Mouse (Mus musculus): Measurements from ENCODE around the gene Tmem54. TPM values are rescaled to one million over a fixed set of nuclear protein-coding genes. Genes with fewer than 3 reads are reported as not detected.
A peak's percentile ranks its signal among the peaks of the same experiment; 100 is the strongest.

Gene Tmem54
- polyA plus RNA-seq, 1 experiment from 2014 or later: 0.96 TPM

- no peaks in the 10 kb centered on the region for H3K36me3 ChIP-seq (ENCODE audit: control insufficient read depth, insufficient read depth)
- H3K27me3 ChIP-seq (ENCODE audit: control insufficient read depth, insufficient read depth, low read length): no peaks in the 10 kb centered on the region
- no peak overlapping the region for H3K4me2 ChIP-seq (ENCODE audit: low read depth, low read length)
- peaks cover 5% of the 10 kb centered on the region; the same call in 1 of the 2 replicates for H3K4me1 ChIP-seq (ENCODE audit: control insufficient read depth, insufficient read depth, low read length)
- H3K9ac ChIP-seq (ENCODE audit: low read length): no peak overlapping the region
- no peak overlapping the region for H3K27ac ChIP-seq (ENCODE audit: low read length)
- no peaks in the 10 kb centered on the region for H3K9me3 ChIP-seq (replicated peaks; ENCODE audit: control insufficient read depth, low read length)
- ATAC-seq (replicated peaks; ENCODE audit: extremely low read depth, insufficient read depth, low FRiP score): no peak
- no peak overlapping the region for H3K4me3 ChIP-seq (ENCODE audit: low read length)
Measured at GRCm38 (mm10) chr4:129065688-129066236, 39.6 kb upstream of the Tmem54 start.

- H3K27ac ChIP-seq (ENCODE audit: low read length): no peak overlapping the region
- WGBS: 81% methylated on average over 5 of the region's 5 CpGs
- H3K4me2 ChIP-seq (ENCODE audit: low read depth, low read length): no peak overlapping the region
- peaks cover 8% of the 10 kb centered on the region for H3K4me1 ChIP-seq (ENCODE audit: control insufficient read depth, insufficient read depth, low read length)
- H3K4me3 ChIP-seq (ENCODE audit: low read length): no peak overlapping the region
- H3K9ac ChIP-seq (ENCODE audit: low read length): no peak overlapping the region
- no peaks in the 10 kb centered on the region for H3K36me3 ChIP-seq (ENCODE audit: control insufficient read depth, insufficient read depth)
- H3K9me3 ChIP-seq (replicated peaks; ENCODE audit: control insufficient read depth, low read length): no peaks in the 10 kb centered on the region
- no peak for ATAC-seq (replicated peaks; ENCODE audit: extremely low read depth, insufficient read depth, low FRiP score)
- no peaks in the 10 kb centered on the region for H3K27me3 ChIP-seq (ENCODE audit: control insufficient read depth, insufficient read depth, low read length)
Measured at GRCm38 (mm10) chr4:129067638-129068415, 37.5 kb upstream of the Tmem54 start.

- no peak for ATAC-seq (replicated peaks; ENCODE audit: extremely low read depth, insufficient read depth, low FRiP score)
- WGBS: 92% methylated on average over 4 of the region's 4 CpGs
- Histone ChIP-seq H3K27ac (ENCODE audit: low read length) (no peak overlapping the region), H3K4me2 (ENCODE audit: low read depth, low read length) (no peak overlapping the region), H3K9ac (ENCODE audit: low read length) (no peak overlapping the region), H3K36me3 (ENCODE audit: control insufficient read depth, insufficient read depth) (peaks cover 3% of the 10 kb centered on the region; the same call in 1 of the 2 replicates), H3K9me3 (replicated peaks; ENCODE audit: control insufficient read depth, low read length) (no peaks in the 10 kb centered on the region), H3K4me1 (ENCODE audit: control insufficient read depth, insufficient read depth, low read length) (peaks cover 8% of the 10 kb centered on the region), H3K27me3 (ENCODE audit: control insufficient read depth, insufficient read depth, low read length) (no peaks in the 10 kb centered on the region), H3K4me3 (ENCODE audit: low read length) (no peak overlapping the region)
Measured at GRCm38 (mm10) chr4:129068848-129069247, 36.5 kb upstream of the Tmem54 start.

GRCm38 (mm10) chr4:129079126-129079525 is 26.2 kb upstream of the Tmem54 start:
- no peaks in the 10 kb centered on the region for H3K27me3 ChIP-seq (ENCODE audit: control insufficient read depth, insufficient read depth, low read length)
- no peaks in the 10 kb centered on the region for H3K9me3 ChIP-seq (replicated peaks; ENCODE audit: control insufficient read depth, low read length)
- no peak overlapping the region for H3K27ac ChIP-seq (ENCODE audit: low read length)
- no peak overlapping the region for H3K9ac ChIP-seq (ENCODE audit: low read length)
- WGBS: 87% methylated on average over 9 of the region's 9 CpGs
- no peak for ATAC-seq (replicated peaks; ENCODE audit: extremely low read depth, insufficient read depth, low FRiP score)
- H3K4me2 ChIP-seq (ENCODE audit: low read depth, low read length): no peak overlapping the region
- H3K36me3 ChIP-seq (ENCODE audit: control insufficient read depth, insufficient read depth): peaks cover 43% of the 10 kb centered on the region
- no peaks in the 10 kb centered on the region; the same call in 1 of the 2 replicates for H3K4me1 ChIP-seq (ENCODE audit: control insufficient read depth, insufficient read depth, low read length)
- H3K4me3 ChIP-seq (ENCODE audit: low read length): no peak overlapping the region

GRCm38 (mm10) chr4:129081041-129081440 is 24.3 kb upstream of the Tmem54 start:
- ATAC-seq (replicated peaks; ENCODE audit: extremely low read depth, insufficient read depth, low FRiP score): no peak
- Histone ChIP-seq H3K27me3 (ENCODE audit: control insufficient read depth, insufficient read depth, low read length) (no peaks in the 10 kb centered on the region), H3K9me3 (replicated peaks; ENCODE audit: control insufficient read depth, low read length) (no peaks in the 10 kb centered on the region), H3K36me3 (ENCODE audit: control insufficient read depth, insufficient read depth) (peaks cover 41% of the 10 kb centered on the region), H3K4me2 (ENCODE audit: low read depth, low read length) (no peak overlapping the region), H3K27ac (ENCODE audit: low read length) (no peak overlapping the region), H3K4me1 (ENCODE audit: control insufficient read depth, insufficient read depth, low read length) (no peaks in the 10 kb centered on the region; the same call in 1 of the 2 replicates), H3K9ac (ENCODE audit: low read length) (no peak overlapping the region), H3K4me3 (ENCODE audit: low read length) (no peak overlapping the region)
- 83% methylated on average over 7 of the region's 7 CpGs for WGBS

GRCm38 (mm10) chr4:129081512-129081911 is 23.8 kb upstream of the Tmem54 start:
- ATAC-seq (replicated peaks; ENCODE audit: extremely low read depth, insufficient read depth, low FRiP score): no peak
- Histone ChIP-seq H3K27me3 (ENCODE audit: control insufficient read depth, insufficient read depth, low read length) (no peaks in the 10 kb centered on the region), H3K9me3 (replicated peaks; ENCODE audit: control insufficient read depth, low read length) (no peaks in the 10 kb centered on the region), H3K4me3 (ENCODE audit: low read length) (no peak overlapping the region), H3K27ac (ENCODE audit: low read length) (no peak overlapping the region), H3K4me2 (ENCODE audit: low read depth, low read length) (no peak overlapping the region), H3K4me1 (ENCODE audit: control insufficient read depth, insufficient read depth, low read length) (no peaks in the 10 kb centered on the region; the same call in 1 of the 2 replicates), H3K9ac (ENCODE audit: low read length) (no peak overlapping the region), H3K36me3 (ENCODE audit: control insufficient read depth, insufficient read depth) (peaks cover 41% of the 10 kb centered on the region)
- WGBS: 83% methylated on average over 6 of the region's 6 CpGs

GRCm38 (mm10) chr4:129081939-129082338 is 23.4 kb upstream of the Tmem54 start:
- H3K36me3 ChIP-seq (ENCODE audit: control insufficient read depth, insufficient read depth): peaks cover 38% of the 10 kb centered on the region

GRCm38 (mm10) chr4:129082379-129083115 is 22.8 kb upstream of the Tmem54 start:
- no peaks in the 10 kb centered on the region; the same call in 1 of the 2 replicates for H3K4me1 ChIP-seq (ENCODE audit: control insufficient read depth, insufficient read depth, low read length)
- 0 out of 2 replicates have a peak overlapping the region, but pooled peaks have one; percentile 9 for H3K27ac ChIP-seq (ENCODE audit: low read length)
- H3K4me2 ChIP-seq (ENCODE audit: low read depth, low read length): no peak overlapping the region
- H3K9ac ChIP-seq (ENCODE audit: low read length): no peak overlapping the region
- peaks cover 37% of the 10 kb centered on the region for H3K36me3 ChIP-seq (ENCODE audit: control insufficient read depth, insufficient read depth)
- H3K27me3 ChIP-seq (ENCODE audit: control insufficient read depth, insufficient read depth, low read length): no peaks in the 10 kb centered on the region; the same call in 1 of the 2 replicates
- no peak overlapping the region for H3K4me3 ChIP-seq (ENCODE audit: low read length)
- WGBS: 41% methylated on average over 10 of the region's 10 CpGs
- ATAC-seq (replicated peaks; ENCODE audit: extremely low read depth, insufficient read depth, low FRiP score): peak; percentile 77
- H3K9me3 ChIP-seq (replicated peaks; ENCODE audit: control insufficient read depth, low read length): no peaks in the 10 kb centered on the region

More at GRCm38 (mm10) chr4:129081939-129082338, 23.4 kb upstream of the Tmem54 start:
- WGBS: 69% methylated on average over 3 of the region's 3 CpGs
- no peaks in the 10 kb centered on the region; the same call in 1 of the 2 replicates for H3K27me3 ChIP-seq (ENCODE audit: control insufficient read depth, insufficient read depth, low read length)
- no peak overlapping the region for H3K27ac ChIP-seq (ENCODE audit: low read length)
- no peak overlapping the region for H3K9ac ChIP-seq (ENCODE audit: low read length)
- ATAC-seq (replicated peaks; ENCODE audit: extremely low read depth, insufficient read depth, low FRiP score): no peak
- H3K4me2 ChIP-seq (ENCODE audit: low read depth, low read length): no peak overlapping the region
- H3K9me3 ChIP-seq (replicated peaks; ENCODE audit: control insufficient read depth, low read length): no peaks in the 10 kb centered on the region
- H3K4me1 ChIP-seq (ENCODE audit: control insufficient read depth, insufficient read depth, low read length): no peaks in the 10 kb centered on the region; the same call in 1 of the 2 replicates
- H3K4me3 ChIP-seq (ENCODE audit: low read length): no peak overlapping the region

Measured in heart, embryonic 16.5 days (tissue).